Comparison of ENCODE assay signal across 10 mouse cellular contexts in genomic region chr1:180226766-180227165, GRCm38 (mm10). TPM values are rescaled to one million over a fixed set of nuclear protein-coding genes. Genes with fewer than 3 reads are reported as not detected.
DNase-seq lines count a peak whose midpoint lies in the region; ATAC-seq and TF ChIP-seq lines count a peak whose summit lies in the region.
"Had no signal": no experiment of that assay in that cellular context is flagged by ENCODE, and none has a peak within 500 bp of the region (broad histone marks: within the 10 kb centered on the region; RNA-seq: fewer than 3 reads in every experiment).

No protein-coding gene starts in this region.

- H3K4me1 ChIP-seq in kidney, postnatal 0 days (replicated peaks; ENCODE audit: insufficient read depth, low read length): no peaks in the 10 kb centered on the region
- peaks cover 15% of the 10 kb centered on the region for H3K4me1 ChIP-seq in embryonic facial prominence, embryonic 13.5 days
- peaks cover 9% of the 10 kb centered on the region for H3K4me1 ChIP-seq in intestine, embryonic 16.5 days (ENCODE audit: control insufficient read depth, insufficient read depth, low read length)
- H3K4me1 ChIP-seq in neural tube, embryonic 13.5 days (replicated peaks): peaks cover 21% of the 10 kb centered on the region

- no peak overlapping the region for H3K4me2 ChIP-seq in kidney, postnatal 0 days (ENCODE audit: low read length)
- H3K4me2 ChIP-seq in embryonic facial prominence, embryonic 13.5 days: peak overlapping the region; percentile 68; the same call in 1 of the 2 replicates
- H3K4me2 ChIP-seq in intestine, embryonic 16.5 days (ENCODE audit: low read depth, low read length): peak overlapping the region; percentile 82; the same call in 1 of the 2 replicates
- peak overlapping the region; percentile 67 for H3K4me2 ChIP-seq in neural tube, embryonic 13.5 days

- no peaks in the 10 kb centered on the region for H3K9me3 ChIP-seq in kidney, postnatal 0 days (replicated peaks; ENCODE audit: low read length)
- no peaks in the 10 kb centered on the region for H3K9me3 ChIP-seq in embryonic facial prominence, embryonic 13.5 days
- no peaks in the 10 kb centered on the region for H3K9me3 ChIP-seq in intestine, embryonic 16.5 days (ENCODE audit: control insufficient read depth, low read length)
- H3K9me3 ChIP-seq in neural tube, embryonic 13.5 days: no peaks in the 10 kb centered on the region

- H3K27me3 ChIP-seq in kidney, postnatal 0 days (ENCODE audit: insufficient read depth, low read length): no peaks in the 10 kb centered on the region
- peaks cover 3% of the 10 kb centered on the region; the same call in 1 of the 2 replicates for H3K27me3 ChIP-seq in embryonic facial prominence, embryonic 13.5 days
- no peaks in the 10 kb centered on the region for H3K27me3 ChIP-seq in intestine, embryonic 16.5 days (replicated peaks; ENCODE audit: control insufficient read depth, insufficient read depth, low read length)
- no peaks in the 10 kb centered on the region for H3K27me3 ChIP-seq in neural tube, embryonic 13.5 days

- ATAC-seq in kidney, postnatal 0 days (replicated peaks; ENCODE audit: low FRiP score, low read depth): no peak; the same call in 1 of the 2 replicates
- ATAC-seq in embryonic facial prominence, embryonic 13.5 days (ENCODE audit: insufficient number of reproducible peaks, insufficient read depth, low FRiP score, low TSS enrichment, low read depth): no peak
- ATAC-seq in intestine, embryonic 16.5 days: 0 out of 2 replicates have a peak, but pooled peaks have one; percentile 1
- no peak for ATAC-seq in neural tube, embryonic 13.5 days (ENCODE audit: low read depth)

- DNase-seq in kidney, postnatal 0 days (ENCODE audit: low spot score): no peak
- no peak for DNase-seq in kidney, adult 18-20 months
- DNase-seq in adrenal gland, adult 2 months: no peak
- DNase-seq in layer of hippocampus, adult 11-12 months (ENCODE audit: low spot score): no peak
- DNase-seq: cerebellum, adult 2 months; gastrocnemius, postnatal 14 days; left cerebral cortex, postnatal 4 days had no signal

- H3K36me3 ChIP-seq in kidney, postnatal 0 days (ENCODE audit: insufficient read depth, low read length): no peaks in the 10 kb centered on the region
- 0 out of 2 replicates have a peak, but pooled peaks cover 3% of the 10 kb centered on the region for H3K36me3 ChIP-seq in embryonic facial prominence, embryonic 13.5 days
- no peaks in the 10 kb centered on the region for H3K36me3 ChIP-seq in intestine, embryonic 16.5 days (ENCODE audit: control insufficient read depth, insufficient read depth, low read length)
- peaks cover 12% of the 10 kb centered on the region; the same call in 1 of the 2 replicates for H3K36me3 ChIP-seq in neural tube, embryonic 13.5 days

- WGBS in kidney, postnatal 0 days: 76% methylated on average over 3 of the region's 3 CpGs
- 68% methylated on average over 3 of the region's 3 CpGs for WGBS in embryonic facial prominence, embryonic 13.5 days
- WGBS in intestine, embryonic 16.5 days: 74% methylated on average over 3 of the region's 3 CpGs
- WGBS in neural tube, embryonic 13.5 days: 61% methylated on average over 3 of the region's 3 CpGs

- peak overlapping the region; percentile 75; the same call in 1 of the 2 replicates for H3K27ac ChIP-seq in kidney, postnatal 0 days
- peak overlapping the region; percentile 80 for H3K27ac ChIP-seq in embryonic facial prominence, embryonic 13.5 days
- peak overlapping the region; percentile 66 for H3K27ac ChIP-seq in intestine, embryonic 16.5 days (ENCODE audit: low read length)
- peak overlapping the region; percentile 79 for H3K27ac ChIP-seq in neural tube, embryonic 13.5 days (replicated peaks)

- TF ChIP-seq CTCF in kidney, postnatal 0 days (IDR thresholded peaks at IDR 0.05; ENCODE audit: low read depth): no peak

- no peak overlapping the region; the same call in 1 of the 2 replicates for H3K9ac ChIP-seq in kidney, postnatal 0 days (ENCODE audit: low read depth, low read length)
- peak overlapping the region; percentile 63; the same call in 1 of the 2 replicates for H3K9ac ChIP-seq in embryonic facial prominence, embryonic 13.5 days
- H3K9ac ChIP-seq in intestine, embryonic 16.5 days (ENCODE audit: low read depth, low read length): 0 out of 2 replicates have a peak overlapping the region, but pooled peaks have one; percentile 60
- H3K9ac ChIP-seq in neural tube, embryonic 13.5 days: 0 out of 2 replicates have a peak overlapping the region, but pooled peaks have one; percentile 65

- H3K4me3 ChIP-seq in kidney, postnatal 0 days (replicated peaks; ENCODE audit: low read depth, low read length): no peak overlapping the region
- no peak overlapping the region; the same call in 1 of the 2 replicates for H3K4me3 ChIP-seq in embryonic facial prominence, embryonic 13.5 days
- no peak overlapping the region for H3K4me3 ChIP-seq in intestine, embryonic 16.5 days (ENCODE audit: low read length)
- H3K4me3 ChIP-seq in neural tube, embryonic 13.5 days: no peak overlapping the region; the same call in 1 of the 2 replicates

RNA-seq across cellular contexts. Expression of gene Coq8a, which starts 27.4 kb away (rescaled TPM):
- polyA plus RNA-seq in kidney, postnatal 0 days (2015; fragmentation: Nextera tagmentation; extraction: Ambion mirVana): 31.5 and 33.6 TPM in 2 replicates
- polyA plus RNA-seq in embryonic facial prominence, embryonic 13.5 days (2015; fragmentation: Nextera tagmentation; extraction: Ambion mirVana): 4.1 and 5.3 TPM in 2 replicates
- polyA plus RNA-seq in intestine, embryonic 16.5 days (2015; fragmentation: Nextera tagmentation; extraction: Ambion mirVana): 24.8 and 30.4 TPM in 2 replicates
- polyA plus RNA-seq in neural tube, embryonic 13.5 days (2015; fragmentation: Nextera tagmentation; extraction: Ambion mirVana): 1.8 and 3.1 TPM in 2 replicates
- total RNA-seq in adrenal gland, adult 2 months (2021): 100 to 1,000 TPM; 290 to 315 TPM
- 141 and 188 TPM in 2 replicates for polyA plus RNA-seq in adrenal gland, adult 2 months (2012; rRNA removed)

RNA-seq across cellular contexts. Expression of gene Psen2, which starts 36.5 kb away (rescaled TPM):
- polyA plus RNA-seq in kidney, postnatal 0 days (2015; fragmentation: Nextera tagmentation; extraction: Ambion mirVana): 19.8 and 20.8 TPM in 2 replicates
- polyA plus RNA-seq in embryonic facial prominence, embryonic 13.5 days (2015; fragmentation: Nextera tagmentation; extraction: Ambion mirVana): 9.4 and 11.3 TPM in 2 replicates
- 22.6 and 25.2 TPM in 2 replicates for polyA plus RNA-seq in intestine, embryonic 16.5 days (2015; fragmentation: Nextera tagmentation; extraction: Ambion mirVana)
- polyA plus RNA-seq in neural tube, embryonic 13.5 days (2015; fragmentation: Nextera tagmentation; extraction: Ambion mirVana): 11.9 and 13.0 TPM in 2 replicates
- 10 to 100 TPM; 32.4 to 33.5 TPM for total RNA-seq in adrenal gland, adult 2 months (2021)
- 60.5 and 75.3 TPM in 2 replicates for polyA plus RNA-seq in adrenal gland, adult 2 months (2012; rRNA removed)
